Mouse (Mus musculus) cerebellum, adult 2 months (tissue): ENCODE results near the gene Eml2.

Source experiments
- CTCF ChIP-seq: fragments of 200-500 bp; IDR thresholded peaks from 2 replicates; pipeline ENCODE4 v1.5.1; 2011; ENCODE audit warnings: low read depth, mild to moderate bottlenecking, control low read depth, low read length, moderate library complexity, borderline replicate concordance; ENCODE audit not compliant: insufficient read depth
- POLR2A ChIP-seq: fragments of 200-500 bp; IDR thresholded peaks from 2 replicates; pipeline ENCODE4 v1.6.1; 2011; ENCODE audit warnings: low read length, control low read depth, borderline replicate concordance; ENCODE audit not compliant: insufficient read depth

DNA sequence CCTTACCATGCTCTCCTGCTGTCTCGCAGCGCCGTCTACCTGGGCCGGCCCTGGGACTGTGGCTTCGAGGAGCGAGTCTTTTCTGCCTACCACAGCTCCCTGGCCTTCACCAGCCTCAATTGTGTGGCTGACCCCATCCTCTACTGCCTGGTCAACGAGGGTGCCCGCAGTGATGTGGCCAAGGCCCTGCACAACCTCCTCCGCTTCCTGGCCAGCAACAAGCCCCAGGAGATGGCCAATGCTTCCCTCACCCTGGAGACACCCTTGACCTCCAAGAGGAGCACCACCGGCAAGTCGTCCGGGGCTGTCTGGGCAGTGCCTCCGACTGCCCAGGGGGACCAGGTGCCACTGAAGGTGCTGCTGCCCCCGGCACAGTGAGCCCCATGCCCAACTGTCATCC lies 46.7 kb downstream of the Eml2 start:
- TF ChIP-seq POLR2A = no peak
- TF ChIP-seq CTCF = no peak
